ENCODE assay signal across 8 mouse cellular contexts in the genomic region with DNA sequence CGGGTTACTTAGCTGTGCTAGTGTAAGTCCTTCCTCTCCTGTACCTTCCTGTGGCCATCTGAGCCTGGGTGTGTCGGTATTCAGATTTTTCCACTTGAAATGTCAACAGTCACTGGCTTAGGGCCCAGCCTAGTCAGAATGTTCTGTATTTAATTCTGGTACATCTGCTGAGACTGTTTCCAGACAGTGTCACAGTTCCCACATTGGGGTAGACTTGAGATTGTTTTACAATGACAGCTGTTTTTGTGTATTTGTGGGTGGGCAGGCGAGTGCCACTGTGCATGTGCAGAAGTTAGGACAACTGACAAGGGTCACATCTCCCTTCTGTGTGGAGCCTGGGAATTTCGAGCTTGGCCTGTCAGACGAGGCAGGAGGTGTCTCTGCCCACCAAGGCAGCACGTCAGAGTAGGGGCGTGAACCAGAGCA. TPM values are rescaled to one million over a fixed set of nuclear protein-coding genes. Genes with fewer than 3 reads are reported as not detected.
A peak's percentile ranks its signal among the peaks of the same experiment; 100 is the strongest.
DNase-seq lines count a peak whose midpoint lies in the region; ATAC-seq lines count a peak whose summit lies in the region.

No protein-coding gene starts in this region.

- no peak for ATAC-seq in megakaryocyte progenitor cell, adult 5-6 weeks (replicated peaks; ENCODE audit: poor library complexity)

- DNase-seq in frontal cortex, postnatal 36 days (ENCODE audit: low spot score in 2 of 2) = peak; percentile 48 to 67
- no peak for DNase-seq in frontal cortex, postnatal 10 days (ENCODE audit: low spot score in 2 of 2)
- peak; percentile 46 to 64 for DNase-seq in urinary bladder, postnatal 36 days (ENCODE audit: low spot score in 2 of 2)
- no peak for DNase-seq in urinary bladder, postnatal 25 days (ENCODE audit: low spot score)
- DNase-seq in layer of hippocampus, postnatal 36 days = peak; percentile 48 to 66
- DNase-seq in skeletal muscle tissue, adult 2 months (ENCODE audit: low read depth, low spot score) = peak; percentile 78
- no peak for DNase-seq in c-Kit-positive CD71-positive TER-119-positive erythroid progenitor cells, embryonic 14.5 days (ENCODE audit: low spot score)

RNA-seq across cellular contexts. Expression of gene Ube2g2, which starts 2.5 kb away (rescaled TPM):
- total RNA-seq in layer of hippocampus, postnatal 36 days (2021) = 10 to 100 TPM; 83.8 to 95.4 TPM
- 22.8 and 25.1 TPM in 2 replicates for total RNA-seq in megakaryocyte progenitor cell, adult 5-6 weeks (2015)
- 30.4 and 34.2 TPM in 2 replicates for total RNA-seq in megakaryocyte progenitor cell, adult 5-6 weeks (2017)

RNA-seq across cellular contexts. Expression of gene Gm49325, which starts 18.6 kb away (rescaled TPM):
- 10 to 100 TPM; 17.2 to 29.6 TPM for total RNA-seq in layer of hippocampus, postnatal 36 days (2021)
- not detected in 2 replicates for total RNA-seq in megakaryocyte progenitor cell, adult 5-6 weeks (2015)
- total RNA-seq in megakaryocyte progenitor cell, adult 5-6 weeks (2017) = 1.1 TPM in 1 of 2 replicates, not detected in the other

RNA-seq across cellular contexts. Expression of gene Sumo3, which starts 18.7 kb away (rescaled TPM):
- total RNA-seq in layer of hippocampus, postnatal 36 days (2021) = 100 to 1,000 TPM; 127 TPM
- 34.5 and 38.8 TPM in 2 replicates for total RNA-seq in megakaryocyte progenitor cell, adult 5-6 weeks (2015)
- 187 and 212 TPM in 2 replicates for total RNA-seq in megakaryocyte progenitor cell, adult 5-6 weeks (2017)

RNA-seq across cellular contexts. Expression of gene Pttg1ip, which starts 43.1 kb away (rescaled TPM):
- total RNA-seq in layer of hippocampus, postnatal 36 days (2021) = 10 to 100 TPM; 68.2 to 69.0 TPM
- total RNA-seq in megakaryocyte progenitor cell, adult 5-6 weeks (2015) = 54.1 and 60.0 TPM in 2 replicates
- 31.8 and 37.6 TPM in 2 replicates for total RNA-seq in megakaryocyte progenitor cell, adult 5-6 weeks (2017)

Comparison
In these comparisons a context has a peak if more than half of its experiments do, and no peak if none do; other contexts are left out.
1. DNase-seq: peak in frontal cortex, postnatal 36 days (2 of 2), urinary bladder, postnatal 36 days (2 of 2), layer of hippocampus, postnatal 36 days (2 of 2) and skeletal muscle tissue, adult 2 months (single experiment); none in frontal cortex, postnatal 10 days (0 of 2), urinary bladder, postnatal 25 days (single experiment) and c-Kit-positive CD71-positive TER-119-positive erythroid progenitor cells, embryonic 14.5 days (single experiment).
2. RNA of gene Gm49325, which starts 18.6 kb away (total RNA-seq): 17.2 to 29.6 TPM in layer of hippocampus, postnatal 36 days; 1.1 TPM in megakaryocyte progenitor cell, adult 5-6 weeks; every median in the first group is over 4 times any median in the second.